Mouse (Mus musculus) lung, postnatal 0 days (tissue): ENCODE results near the gene Ddb2. TPM values are rescaled to one million over a fixed set of nuclear protein-coding genes. Genes with fewer than 3 reads are reported as not detected.

Experiments
- ATAC-seq: fragments of 200-750 bp; cut with Nextera tagmentation; 2 replicates; pipeline ENCODE4 v1.8.0; 2017; ENCODE audit warnings: moderate library complexity
- DNase-seq: peaks from one replicate; pipeline ENCODE4 v3.0.0-alpha.2; 2016; ENCODE audit warnings: low spot score
- H3K27ac ChIP-seq: fragments of 300-500 bp; sonication (generic); 2 replicates; pipeline ENCODE4 v1.5.1; 2014; ENCODE audit warnings: antibody characterized with exemption, mild to moderate bottlenecking, low read length, mixed read lengths
- H3K27me3 ChIP-seq: fragments of 300-500 bp; sonication (generic); replicated peaks from 2 replicates; pipeline ENCODE4 v1.6.1; 2014; ENCODE audit warnings: low read length, mixed read lengths; ENCODE audit not compliant: insufficient read depth
- H3K36me3 ChIP-seq: fragments of 300-500 bp; sonication (generic); 2 replicates; pipeline ENCODE4 v1.6.1; 2014; ENCODE audit warnings: low read length, mixed read lengths; ENCODE audit not compliant: insufficient read depth
- H3K4me1 ChIP-seq: fragments of 300-500 bp; sonication (generic); 2 replicates; pipeline ENCODE4 v1.6.1; 2014; ENCODE audit warnings: antibody characterized with exemption, low read depth, low read length, mixed read lengths; ENCODE audit not compliant: insufficient read depth
- H3K4me2 ChIP-seq: fragments of 300-500 bp; sonication (generic); replicated peaks from 2 replicates; pipeline ENCODE4 v1.6.1; 2014; ENCODE audit warnings: low read depth, mild to moderate bottlenecking, low read length, moderate library complexity, mixed read lengths
- H3K4me3 ChIP-seq: fragments of 300-500 bp; sonication (generic); 2 replicates; pipeline ENCODE4 v1.5.1; 2014; ENCODE audit warnings: low read depth, low read length
- H3K9ac ChIP-seq: fragments of 300-500 bp; sonication (generic); replicated peaks from 2 replicates; pipeline ENCODE4 v1.6.1; 2014; ENCODE audit warnings: low read depth, mild to moderate bottlenecking
- H3K9me3 ChIP-seq: fragments of 300-500 bp; sonication (generic); 2 replicates; pipeline ENCODE4 v1.6.1; 2016; ENCODE audit warnings: low read length, mixed read lengths
- CTCF ChIP-seq: IDR thresholded peaks from 2 replicates; pipeline ENCODE4 v1.5.1; 2016; ENCODE audit warnings: antibody characterized with exemption, mild to moderate bottlenecking
- EP300 ChIP-seq: IDR thresholded peaks from 2 replicates; pipeline ENCODE4 v1.6.1; 2016; ENCODE audit warnings: antibody characterized with exemption, mild to moderate bottlenecking, control low read depth
- WGBS: fragments of 180-500 bp; shearing (Covaris S2); extraction: QIAGEN DNeasy Blood & Tissue Kit; methylation state at CpG from one replicate; pipeline ENCODE4 v1.1.7; 2014; 5-methylcytosine and 5-hydroxymethylcytosine counted together
- polyA plus RNA-seq: library from polyadenylated mRNA; unstranded; fragments of >200 nt; fragmentation: Nextera tagmentation; extraction: Ambion mirVana; gene quantifications from 2 replicates; pipeline ENCODE4 v1.2.1, GENCODE M21; 2015

Gene Ddb2
- polyA plus RNA-seq, 1 experiment from 2014 or later, result 13.6 TPM

DNA sequence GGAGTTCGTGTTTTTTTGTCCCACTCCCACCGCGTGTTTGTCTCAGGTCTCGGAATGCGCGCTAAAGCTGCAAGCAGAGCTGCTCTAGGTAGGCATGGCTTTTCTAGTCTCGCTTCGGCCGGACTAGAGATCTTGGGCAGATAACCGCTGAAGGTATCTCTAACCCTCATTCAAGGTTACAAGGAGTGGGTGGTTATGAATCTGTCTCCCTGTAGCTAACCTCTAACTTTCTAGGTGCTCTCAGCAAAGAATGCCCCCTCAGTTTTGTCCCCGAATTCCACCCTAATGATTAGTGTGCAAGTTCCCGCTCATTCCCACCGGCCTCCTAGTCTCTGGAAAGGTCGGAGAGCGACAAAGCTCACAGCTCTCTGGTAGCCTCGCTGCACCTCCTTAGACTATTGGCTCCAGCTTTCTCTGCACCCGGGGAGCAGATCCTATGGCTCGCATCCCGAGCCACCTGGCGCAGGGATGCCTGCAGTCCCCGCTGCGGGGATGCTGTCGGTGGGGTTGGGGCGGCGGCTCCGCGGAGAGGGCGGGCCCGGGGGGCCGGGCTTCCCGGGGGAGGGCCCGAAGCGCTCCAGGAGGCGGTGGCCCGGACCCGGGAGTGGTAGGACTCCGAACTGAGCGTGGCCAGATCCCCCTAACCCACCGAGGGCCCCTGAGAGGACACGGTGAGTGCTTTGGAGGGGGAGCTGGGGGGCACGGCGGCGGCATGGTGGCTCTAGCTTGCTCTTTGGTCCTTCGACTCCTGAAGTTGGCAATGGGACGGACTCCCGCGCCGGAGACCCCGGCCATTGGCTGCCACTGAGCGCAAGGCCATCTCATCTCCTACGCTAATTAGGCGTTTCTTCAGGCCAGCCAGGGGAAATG lies 19.7 kb upstream of the Ddb2 start:
- no peaks in the 10 kb centered on the region; the same call in 1 of the 2 replicates for H3K27me3 ChIP-seq
- 0 out of 2 replicates have a peak, but pooled peaks cover 6% of the 10 kb centered on the region for H3K36me3 ChIP-seq
- peaks cover 9% of the 10 kb centered on the region; the same call in 1 of the 2 replicates for H3K4me1 ChIP-seq
- peak overlapping the region; percentile 87 for H3K4me2 ChIP-seq
- H3K9ac ChIP-seq, result peak overlapping the region; percentile 47
- H3K4me3 ChIP-seq, result peak overlapping the region; percentile 67
- under 1% methylated on average over 35 of the region's 52 CpGs for WGBS
- TF ChIP-seq CTCF (no peak), EP300 (no peak)
- peak overlapping the region; percentile 72 for H3K27ac ChIP-seq
- peak; percentile 63 for DNase-seq
- ATAC-seq, result peak; percentile 79
- H3K9me3 ChIP-seq, result no peaks in the 10 kb centered on the region

DNA sequence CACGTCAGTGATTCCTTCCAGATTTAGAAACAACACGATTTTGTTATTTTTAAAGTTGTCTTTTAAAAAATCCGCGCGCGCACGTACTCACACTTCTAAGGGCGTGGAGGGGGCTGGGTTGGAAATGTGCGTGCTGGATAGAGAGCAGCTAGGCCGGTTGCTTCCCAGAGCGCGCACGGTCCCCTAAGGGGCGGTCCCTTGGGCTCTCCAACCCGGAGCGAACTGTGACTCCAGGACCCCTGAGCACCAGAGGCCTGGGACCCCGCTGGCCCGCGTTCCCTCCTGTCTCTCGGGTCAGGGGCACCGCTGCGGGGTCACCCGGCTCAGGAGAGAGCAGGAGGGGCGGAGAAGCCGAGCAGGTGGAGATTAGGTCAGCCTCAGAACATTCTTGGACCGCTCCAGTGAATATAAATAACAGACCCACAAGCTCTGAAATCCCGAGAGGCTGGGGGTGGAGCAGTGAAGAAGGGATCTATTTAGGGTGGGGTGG lies 18.9 kb upstream of the Ddb2 start, which contains the start of gene Pacsin3:
TSS of gene Pacsin3 (plus strand) at position 294 of the 490 bp plus-strand sequence.
- no peaks in the 10 kb centered on the region for H3K36me3 ChIP-seq
- peak within 1 kb of the TSS; percentile 67 for H3K4me3 ChIP-seq
- no peaks in the 10 kb centered on the region; the same call in 1 of the 2 replicates for H3K27me3 ChIP-seq
- no peak for TF ChIP-seq EP300
- TF ChIP-seq CTCF, result no peak
- DNase-seq, result peak; percentile 39
- H3K27ac ChIP-seq, result peak within 1 kb of the TSS; percentile 72
- H3K9ac ChIP-seq, result peak within 1 kb of the TSS; percentile 47
- H3K9me3 ChIP-seq, result no peaks in the 10 kb centered on the region
- peaks cover 9% of the 10 kb centered on the region; the same call in 1 of the 2 replicates for H3K4me1 ChIP-seq
- ATAC-seq, result no peak
- peak within 1 kb of the TSS; percentile 87 for H3K4me2 ChIP-seq
- 1% methylated on average over 27 of the region's 27 CpGs for WGBS

DNA sequence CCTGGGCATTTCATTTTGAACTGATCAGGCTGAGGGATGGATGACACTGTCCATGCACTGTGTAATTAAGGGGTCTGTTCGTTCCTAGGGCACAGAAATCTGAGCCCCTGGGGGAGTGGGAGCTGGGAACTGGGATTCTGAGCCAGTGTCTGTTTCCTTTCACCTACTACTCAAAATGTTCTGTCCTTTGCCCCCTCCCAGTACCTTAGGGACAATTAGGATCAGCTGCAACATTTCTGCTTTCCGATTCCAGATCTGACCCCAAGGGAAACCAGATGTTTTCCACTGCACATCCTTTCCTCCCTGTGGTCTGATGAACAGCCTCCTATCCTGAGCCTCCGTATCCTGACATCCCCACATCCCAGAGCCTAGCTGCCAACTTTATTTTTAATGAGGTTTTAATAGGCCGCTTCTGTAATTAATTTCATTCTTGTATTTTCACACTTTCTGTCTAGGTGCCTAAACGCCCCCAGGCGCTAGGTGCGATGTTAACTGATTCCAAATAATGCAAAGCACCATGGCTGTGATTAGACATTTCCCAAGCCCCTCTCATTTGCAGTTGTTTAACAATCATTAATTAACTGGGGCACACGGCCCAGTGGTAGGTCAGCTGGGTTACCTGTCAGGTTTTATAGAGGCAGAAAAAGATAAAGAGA lies 18.1 kb upstream of the Ddb2 start:
- Histone ChIP-seq H3K9ac (no peak overlapping the region), H3K4me3 (no peak overlapping the region), H3K27ac (no peak overlapping the region), H3K9me3 (no peaks in the 10 kb centered on the region), H3K27me3 (no peaks in the 10 kb centered on the region; the same call in 1 of the 2 replicates), H3K4me2 (no peak overlapping the region), H3K4me1 (peaks cover 9% of the 10 kb centered on the region; the same call in 1 of the 2 replicates), H3K36me3 (no peaks in the 10 kb centered on the region)
- TF ChIP-seq CTCF (no peak), EP300 (no peak)
- DNase-seq, result no peak
- ATAC-seq, result no peak
- 46% methylated on average over 8 of the region's 8 CpGs for WGBS

DNA sequence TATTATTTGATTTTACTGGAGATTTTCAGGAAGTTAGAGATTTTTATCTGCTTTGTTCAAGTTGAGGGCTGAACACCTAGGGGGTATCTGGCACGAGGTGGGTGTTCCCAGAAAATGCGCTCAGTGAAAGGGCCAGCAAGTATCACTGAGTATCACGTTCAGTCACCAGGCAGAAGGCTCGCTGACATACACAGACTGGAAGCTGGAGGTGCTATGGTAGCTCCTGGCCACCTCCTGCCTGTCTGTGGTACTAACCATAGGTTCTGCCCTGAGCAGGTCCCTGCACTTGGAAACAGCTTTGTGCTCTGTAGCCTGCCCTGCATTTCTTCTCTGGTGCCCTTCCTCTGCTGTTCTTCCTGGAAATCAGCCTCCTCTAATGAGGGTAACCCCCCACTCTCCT lies 15.7 kb upstream of the Ddb2 start:
- DNase-seq (no peak), ATAC-seq (no peak)
- no peak for TF ChIP-seq EP300
- no peak for TF ChIP-seq CTCF
- Histone ChIP-seq H3K36me3 (no peaks in the 10 kb centered on the region), H3K9me3 (no peaks in the 10 kb centered on the region), H3K4me3 (no peak overlapping the region), H3K27ac (no peak overlapping the region), H3K9ac (no peak overlapping the region), H3K27me3 (no peaks in the 10 kb centered on the region; the same call in 1 of the 2 replicates), H3K4me2 (no peak overlapping the region), H3K4me1 (peaks cover under 1% of the 10 kb centered on the region; the same call in 1 of the 2 replicates)
- 37% methylated on average over 4 of the region's 4 CpGs for WGBS

DNA sequence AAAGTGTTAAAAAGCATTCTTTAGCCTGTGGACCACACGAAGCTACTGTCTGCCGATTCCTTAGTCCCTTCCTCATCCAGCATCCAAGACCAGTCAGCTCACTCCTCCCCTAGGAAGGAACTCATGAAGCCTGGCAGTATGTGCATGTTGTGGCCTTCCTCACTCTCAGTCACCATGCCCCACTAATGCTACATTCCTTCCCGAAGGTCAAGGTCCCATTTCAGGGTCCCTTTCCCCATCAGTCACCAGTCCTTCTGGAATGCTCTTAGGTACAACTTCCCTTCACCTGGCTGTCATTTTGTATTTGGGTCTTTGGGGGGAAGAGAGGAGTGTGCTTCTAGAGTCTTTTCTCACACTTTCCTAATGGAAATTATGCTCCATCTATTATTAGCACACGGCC lies 15.2 kb upstream of the Ddb2 start:
- Histone ChIP-seq H3K9ac (no peak overlapping the region), H3K4me2 (no peak overlapping the region), H3K27me3 (no peaks in the 10 kb centered on the region; the same call in 1 of the 2 replicates), H3K4me1 (no peaks in the 10 kb centered on the region), H3K9me3 (no peaks in the 10 kb centered on the region), H3K4me3 (no peak overlapping the region), H3K36me3 (no peaks in the 10 kb centered on the region), H3K27ac (no peak overlapping the region)
- TF ChIP-seq EP300 (no peak), CTCF (no peak)
- DNase-seq, result no peak
- 49% methylated on average over 4 of the region's 4 CpGs for WGBS
- no peak for ATAC-seq

DNA sequence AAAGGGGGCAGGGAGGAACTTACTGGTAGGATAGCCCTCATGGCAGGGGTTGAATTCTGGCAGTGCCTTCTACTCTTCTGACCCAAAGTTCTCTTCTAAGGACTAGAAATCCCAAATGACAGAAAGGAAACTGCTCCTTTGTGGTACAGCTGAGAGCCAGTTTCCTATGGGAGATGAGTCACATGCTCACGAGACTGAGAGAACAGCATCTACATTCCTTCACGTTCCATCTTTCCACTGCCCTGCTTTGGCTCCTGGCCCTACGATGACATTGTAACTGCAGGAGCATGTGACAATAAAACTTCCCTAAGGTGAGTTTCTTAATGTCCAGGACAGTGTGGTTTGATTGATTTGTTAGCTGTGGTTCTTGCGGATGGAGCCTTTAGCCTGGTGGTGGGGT lies 11.6 kb upstream of the Ddb2 start:
- TF ChIP-seq EP300, result no peak
- no peak for TF ChIP-seq CTCF
- Histone ChIP-seq H3K27ac (no peak overlapping the region), H3K9ac (no peak overlapping the region), H3K4me1 (no peaks in the 10 kb centered on the region), H3K27me3 (no peaks in the 10 kb centered on the region), H3K36me3 (no peaks in the 10 kb centered on the region), H3K4me2 (no peak overlapping the region), H3K4me3 (no peak overlapping the region), H3K9me3 (no peaks in the 10 kb centered on the region)
- ATAC-seq (no peak), DNase-seq (no peak)
- WGBS, result 76% methylated on average over 4 of the region's 4 CpGs
